Mouse (Mus musculus) R1 (cell line): ENCODE data around the gene Acox1.
A peak's percentile ranks its signal among the peaks of the same experiment; 100 is the strongest.

ENCODE experiments used
- DNase-seq: peaks from one replicate; pipeline ENCODE4 v3.0.0-alpha.2; 2018; ENCODE audit warnings: low read depth, low spot score

Acox1 gene

GRCm38 (mm10) chr11:116167884-116168439, 30.9 kb downstream of the Acox1 start, which contains the start of gene Fbf1:
TSS of gene Fbf1 (minus strand) at chr11:116168166.
- peak; percentile 98 for DNase-seq

GRCm38 (mm10) chr11:116167232-116167631, 31.6 kb downstream of the Acox1 start:
- DNase-seq: no peak

GRCm38 (mm10) chr11:116163002-116163401, 35.8 kb downstream of the Acox1 start:
- DNase-seq: peak; percentile 39

GRCm38 (mm10) chr11:116162146-116162545, 36.7 kb downstream of the Acox1 start:
- DNase-seq: no peak

DNA sequence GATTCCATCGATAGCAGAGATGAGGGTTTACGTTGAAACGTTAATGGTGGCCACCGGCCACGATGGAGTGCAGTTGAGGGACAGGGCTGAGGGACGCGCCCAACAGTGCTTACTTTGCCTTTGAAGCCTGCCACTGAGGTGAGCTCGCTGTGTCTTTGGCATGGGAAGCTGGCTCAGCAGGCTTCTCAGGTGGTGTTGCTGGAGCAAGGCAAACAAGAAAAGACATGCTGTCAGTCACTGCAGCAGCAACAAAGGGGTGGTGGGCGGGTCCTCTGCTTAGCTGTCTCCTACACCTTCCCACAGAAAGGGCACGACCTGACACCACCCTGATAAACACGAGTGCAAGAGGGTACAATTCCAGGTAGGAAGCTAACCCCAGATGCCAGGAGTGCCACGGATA, 37.5 kb downstream of the Acox1 start:
- peak; percentile 32 for DNase-seq

DNA sequence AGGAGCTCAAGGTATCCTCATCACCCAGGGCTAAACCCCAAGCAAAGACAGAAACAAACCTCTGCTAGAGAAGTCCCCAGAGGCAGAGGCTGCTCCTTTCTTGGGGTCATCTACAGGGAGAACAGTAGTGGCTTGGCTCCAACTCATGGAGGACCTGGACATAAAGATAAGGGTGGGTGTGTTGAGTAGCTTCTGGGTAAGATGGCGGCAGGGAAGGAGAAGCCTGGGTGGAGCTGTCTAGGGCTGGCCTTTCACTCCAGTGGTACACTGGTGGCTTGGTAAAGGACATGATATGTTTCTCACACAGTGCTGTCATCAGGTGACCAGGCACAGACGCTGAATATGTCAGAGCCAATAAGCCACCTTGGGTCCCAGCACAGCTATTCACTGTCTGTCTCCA, 47.9 kb downstream of the Acox1 start:
- no peak for DNase-seq

GRCm38 (mm10) chr11:116149341-116149740, 49.5 kb downstream of the Acox1 start:
- DNase-seq: no peak

DNA sequence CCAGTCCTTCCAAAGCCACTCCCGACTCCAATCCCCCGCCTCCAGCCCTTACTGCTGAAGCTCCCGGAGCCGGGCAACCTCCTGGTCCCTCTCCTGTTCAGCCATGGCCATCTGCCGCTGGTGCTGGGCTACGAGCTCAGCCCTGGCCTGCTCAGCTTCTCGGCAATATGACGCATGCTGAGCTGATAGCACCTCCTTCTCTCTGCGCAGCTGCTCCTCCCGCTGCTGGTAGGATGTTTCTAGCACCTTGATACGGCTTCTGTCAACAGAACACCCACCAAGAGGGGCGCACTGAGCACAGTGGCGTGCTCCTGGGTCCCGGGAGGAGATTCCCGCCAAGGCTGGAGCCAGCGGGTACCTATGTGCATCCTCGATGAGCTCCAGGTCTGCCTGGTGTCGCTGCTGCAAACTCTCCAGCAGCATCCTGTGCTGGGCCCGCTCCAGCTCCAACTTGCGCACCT, 50.1 kb downstream of the Acox1 start:
- no peak for DNase-seq

- DNase-seq: no peak
These were observed 52.4 kb downstream of the Acox1 start for GRCm38 (mm10) chr11:116146294-116146985.

GRCm38 (mm10) chr11:116145481-116146293, 53.2 kb downstream of the Acox1 start:
- no peak for DNase-seq

DNA sequence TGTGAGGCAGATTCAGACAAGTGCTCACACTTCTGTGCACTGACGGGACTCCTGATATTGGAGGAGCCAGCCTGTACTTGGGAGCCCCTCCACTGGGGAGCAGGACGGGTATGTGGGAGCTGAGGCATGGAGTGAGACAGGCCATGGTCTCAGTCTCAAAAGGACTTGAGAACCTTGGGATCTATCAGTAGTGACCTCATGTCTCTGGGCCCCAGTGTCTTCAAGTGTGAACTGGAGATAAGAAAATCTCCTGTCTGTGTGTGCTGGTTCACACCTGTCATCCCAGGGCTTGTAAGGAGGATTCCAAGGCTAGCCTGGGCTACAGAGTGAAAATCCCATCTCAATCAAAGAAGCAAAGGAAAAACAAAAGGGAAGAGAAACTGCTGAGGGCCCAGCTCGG, 55.4 kb downstream of the Acox1 start:
- no peak for DNase-seq

GRCm38 (mm10) chr11:116142211-116142991, 56.4 kb downstream of the Acox1 start:
- DNase-seq: peak; percentile 81

- DNase-seq: peak; percentile 99
These were observed 60.2 kb downstream of the Acox1 start, which contains the start of gene Mrpl38 for GRCm38 (mm10) chr11:116138468-116139138. TSS of gene Mrpl38 (minus strand) at chr11:116138868.

- DNase-seq: peak; percentile 41
These were observed 60.8 kb downstream of the Acox1 start for GRCm38 (mm10) chr11:116138096-116138467.

- no peak for DNase-seq
These were observed 64.7 kb downstream of the Acox1 start for GRCm38 (mm10) chr11:116134171-116134570.

- DNase-seq: no peak
These were observed 65.3 kb downstream of the Acox1 start for GRCm38 (mm10) chr11:116133497-116133896.

GRCm38 (mm10) chr11:116132366-116133333, 66.2 kb downstream of the Acox1 start:
- peak; percentile 45 for DNase-seq

DNA sequence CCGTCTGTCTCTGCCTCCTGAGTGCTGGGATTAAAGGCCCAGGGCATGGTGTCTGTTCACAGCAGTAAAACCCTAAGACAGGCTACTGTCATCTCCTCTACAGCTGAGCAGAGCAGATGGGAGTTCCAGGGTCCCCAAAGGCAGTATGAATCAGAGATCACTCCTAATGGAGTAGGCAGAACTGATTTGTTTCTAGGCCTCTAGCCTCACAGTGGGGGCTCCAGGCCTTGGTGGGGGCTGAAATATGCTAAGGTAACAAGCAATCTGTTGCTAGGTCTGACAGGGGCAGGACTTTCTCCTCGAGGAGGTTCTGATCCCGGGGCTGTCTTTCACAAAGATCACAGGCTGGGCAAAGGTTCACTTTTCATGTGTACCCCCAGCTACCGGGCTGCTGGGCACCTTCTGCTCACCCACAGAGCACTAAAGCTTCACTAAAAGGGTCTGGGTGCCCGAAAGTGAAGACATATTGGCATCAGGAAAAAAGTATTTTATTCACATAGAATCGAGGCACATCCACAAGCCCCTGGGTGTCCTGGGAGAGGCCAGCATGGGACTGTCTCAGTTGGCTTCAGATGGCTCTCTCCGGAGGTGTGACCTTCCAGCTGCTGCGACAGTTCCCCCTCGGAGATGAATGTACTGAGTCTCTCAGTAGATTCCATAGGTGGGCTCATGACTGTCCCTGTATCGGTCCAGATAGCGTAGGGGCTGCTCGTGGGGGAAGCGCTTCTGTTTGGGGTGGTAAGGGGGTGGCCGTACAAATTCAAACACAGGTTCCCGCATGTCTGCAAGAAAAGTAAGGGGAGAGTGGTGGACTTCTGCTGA, 67.3 kb downstream of the Acox1 start:
- no peak for DNase-seq
